Mouse (Mus musculus) embryonic fibroblast, embryonic 13.5 days (primary cell): ENCODE results near the gene Dnajc6.

ENCODE experiments used
- CTCF ChIP-seq: IDR thresholded peaks from 2 replicates; pipeline ENCODE4 v1.5.1; 2011; ENCODE audit warnings: mild to moderate bottlenecking, control low read depth, low read length, moderate library complexity, borderline replicate concordance; ENCODE audit not compliant: insufficient read depth
- POLR2A ChIP-seq: IDR thresholded peaks from 2 replicates; pipeline ENCODE4 v1.6.1; 2011; ENCODE audit warnings: low read depth, mild to moderate bottlenecking, control low read depth, low read length, moderate library complexity

GRCm38 (mm10) chr4:101516434-101517168, 20.2 kb downstream of the Dnajc6 start:
- TF ChIP-seq CTCF (no peak), POLR2A (no peak)
